Mouse (Mus musculus) thymus, adult 2 months (tissue): Measurements from ENCODE around the gene Cebpe.

Experiments used
- CTCF ChIP-seq: fragments of 200-500 bp; IDR thresholded peaks from 2 replicates; pipeline ENCODE4 v1.5.1; 2012; ENCODE audit warnings: mild to moderate bottlenecking, control low read depth, low read length, moderate library complexity, borderline replicate concordance; ENCODE audit not compliant: control insufficient read depth, poor library complexity, insufficient read depth; ENCODE audit errors: extremely low read depth
- POLR2A ChIP-seq: fragments of 200-500 bp; IDR thresholded peaks from 2 replicates; pipeline ENCODE4 v1.6.1; 2012; ENCODE audit warnings: mild to moderate bottlenecking, low read length, control low read depth, moderate library complexity; ENCODE audit not compliant: control insufficient read depth, poor library complexity, insufficient read depth; ENCODE audit errors: extremely low read depth

GRCm38 (mm10) chr14:54744473-54744872 lies 32.5 kb upstream of the Cebpe start:
- TF ChIP-seq POLR2A (no peak), CTCF (no peak)
